25 mouse cellular contexts compared by ENCODE assay signal in the genomic region with DNA sequence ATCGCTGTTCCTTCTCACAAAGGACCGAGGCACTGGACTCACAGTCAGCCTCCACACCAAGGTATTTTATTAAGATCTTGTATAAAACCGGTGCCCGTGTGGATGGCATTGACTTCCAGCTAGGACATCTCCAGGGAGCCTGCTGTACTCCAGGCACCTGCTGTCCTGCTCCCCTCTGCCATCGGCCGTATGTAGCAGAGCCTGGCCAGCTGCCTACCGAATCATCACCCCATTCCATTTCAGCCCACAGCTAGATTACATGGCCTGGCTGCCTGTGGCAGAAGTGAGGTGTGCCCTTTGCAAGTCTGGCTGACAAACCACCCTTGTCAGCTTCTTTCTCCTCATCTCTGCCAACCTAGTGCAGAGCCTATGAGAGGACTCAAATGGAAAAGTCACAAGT. TPM values are rescaled to one million over a fixed set of nuclear protein-coding genes. Genes with fewer than 3 reads are reported as not detected.
A peak's percentile ranks its signal among the peaks of the same experiment; 100 is the strongest.
DNase-seq lines count a peak whose midpoint lies in the region; ATAC-seq and TF ChIP-seq lines count a peak whose summit lies in the region.
"Had no signal": no experiment of that assay in that cellular context is flagged by ENCODE, and none has a peak within 500 bp of the region (broad histone marks: within the 10 kb centered on the region; RNA-seq: fewer than 3 reads in every experiment).

No protein-coding gene starts in this region.

- no peaks in the 10 kb centered on the region for H3K27me3 ChIP-seq in heart, embryonic 11.5 days (ENCODE audit: control insufficient read depth, insufficient read depth, low read length)
- no peaks in the 10 kb centered on the region for H3K27me3 ChIP-seq in limb, embryonic 12.5 days
- H3K27me3 ChIP-seq: heart, embryonic 15.5 days; hindbrain, embryonic 15.5 days; liver, embryonic 12.5 days; midbrain, embryonic 12.5 days had no signal

- intact Hi-C loops in gastrocnemius, adult 2 months (cut with DNase I) = no loop called here

- no peak overlapping the region for H3K4me3 ChIP-seq in heart, embryonic 11.5 days (ENCODE audit: low read depth, low read length)
- no peak overlapping the region for H3K4me3 ChIP-seq in gastrocnemius, adult 2 months
- H3K4me3 ChIP-seq in limb, embryonic 12.5 days (replicated peaks) = no peak overlapping the region
- H3K4me3 ChIP-seq: heart, embryonic 15.5 days; hindbrain, embryonic 15.5 days; liver, embryonic 12.5 days; midbrain, embryonic 12.5 days had no signal

- no peaks in the 10 kb centered on the region for H3K9me3 ChIP-seq in heart, embryonic 11.5 days (replicated peaks; ENCODE audit: control insufficient read depth, low read length)
- H3K9me3 ChIP-seq in limb, embryonic 12.5 days = no peaks in the 10 kb centered on the region
- H3K9me3 ChIP-seq: heart, embryonic 15.5 days; hindbrain, embryonic 15.5 days; liver, embryonic 12.5 days; midbrain, embryonic 12.5 days had no signal

- peak; percentile 57 for DNase-seq in heart, postnatal 4 days
- DNase-seq in gastrocnemius, adult 2 months = peak; percentile 92
- peak; percentile 63 for DNase-seq in gastrocnemius, postnatal 10 days
- no peak for DNase-seq in spleen, postnatal 10 days (ENCODE audit: low spot score in 2 of 2)
- DNase-seq in retina, embryonic 14.5 days (ENCODE audit: low spot score) = no peak
- DNase-seq: adrenal gland, adult 2 months; adrenal gland, postnatal 36 days; B cell, adult 2 months; cerebellum, adult 2 months; cerebellum, postnatal 25 days; kidney, adult 8-10 months; kidney, postnatal 4 days; layer of hippocampus, postnatal 36 days; liver, postnatal 0 days; lung, postnatal 36 days; right cerebral cortex, postnatal 4 days had no signal

- H3K27ac ChIP-seq in heart, embryonic 11.5 days (ENCODE audit: low read depth, low read length) = no peak overlapping the region
- peak overlapping the region; percentile 83 for H3K27ac ChIP-seq in gastrocnemius, adult 2 months
- 0 out of 2 replicates have a peak overlapping the region, but pooled peaks have one; percentile 4 for H3K27ac ChIP-seq in limb, embryonic 12.5 days
- H3K27ac ChIP-seq: heart, embryonic 15.5 days; hindbrain, embryonic 15.5 days; kidney, postnatal 0 days; liver, embryonic 12.5 days; midbrain, embryonic 12.5 days had no signal

- H3K36me3 ChIP-seq in heart, embryonic 11.5 days (ENCODE audit: control insufficient read depth, insufficient read depth, low read length) = no peaks in the 10 kb centered on the region
- H3K36me3 ChIP-seq in limb, embryonic 12.5 days = no peaks in the 10 kb centered on the region
- H3K36me3 ChIP-seq: heart, embryonic 15.5 days; liver, embryonic 12.5 days had no signal

- no peak for TF ChIP-seq CTCF in gastrocnemius, adult 2 months (IDR thresholded peaks at IDR 0.05)

- peaks cover 24% of the 10 kb centered on the region for H3K4me1 ChIP-seq in heart, embryonic 11.5 days (ENCODE audit: control insufficient read depth, insufficient read depth, low read length)
- peaks cover 63% of the 10 kb centered on the region for H3K4me1 ChIP-seq in limb, embryonic 12.5 days (replicated peaks)

- 84% methylated on average over 7 of the region's 7 CpGs for WGBS in heart, embryonic 11.5 days (ENCODE audit: insufficient replicate concordance)
- 92% methylated on average over 7 of the region's 7 CpGs for WGBS in limb, embryonic 12.5 days

- no peak for ATAC-seq in heart, embryonic 11.5 days (replicated peaks; ENCODE audit: insufficient number of reproducible peaks, low FRiP score, low TSS enrichment)
- ATAC-seq in limb, embryonic 12.5 days (ENCODE audit: insufficient number of reproducible peaks, insufficient read depth, low FRiP score, low TSS enrichment, low read depth) = no peak
- ATAC-seq in megakaryocyte-erythroid progenitor cell, adult 5-6 weeks (replicated peaks; ENCODE audit: low FRiP score, low TSS enrichment, poor library complexity, severe bottlenecking) = no peak
- ATAC-seq: forebrain, embryonic 14.5 days; liver, embryonic 12.5 days; liver, postnatal 0 days had no signal

- no peak overlapping the region for H3K9ac ChIP-seq in heart, embryonic 11.5 days (ENCODE audit: low read depth, low read length)
- no peak overlapping the region for H3K9ac ChIP-seq in limb, embryonic 12.5 days (replicated peaks)
- H3K9ac ChIP-seq: heart, embryonic 15.5 days; hindbrain, embryonic 15.5 days; liver, embryonic 12.5 days; liver, postnatal 0 days; midbrain, embryonic 12.5 days had no signal

- H3K4me2 ChIP-seq in heart, embryonic 11.5 days = no peak overlapping the region
- no peak overlapping the region for H3K4me2 ChIP-seq in limb, embryonic 12.5 days
- H3K4me2 ChIP-seq: heart, embryonic 15.5 days; hindbrain, embryonic 15.5 days; liver, embryonic 12.5 days; midbrain, embryonic 12.5 days had no signal

RNA-seq across cellular contexts. Expression of gene Angptl2, which starts 42.2 kb away (rescaled TPM):
- total RNA-seq in heart, postnatal 4 days (2021) = 100 to 1,000 TPM; 108 to 126 TPM
- 34.3 and 47.8 TPM in 2 replicates for polyA plus RNA-seq in heart, embryonic 11.5 days (2014; fragmentation: Nextera tagmentation; extraction: Ambion mirVana)
- total RNA-seq in gastrocnemius, adult 2 months (2021) = 10 to 100 TPM; 20.6 to 47.1 TPM
- 100 to 1,000 TPM; 258 to 272 TPM for total RNA-seq in gastrocnemius, postnatal 10 days (2021)
- polyA plus RNA-seq in limb, embryonic 12.5 days (2016; fragmentation: Nextera tagmentation; extraction: Ambion mirVana) = 54.7 and 65.0 TPM in 2 replicates
- not detected in 2 replicates for total RNA-seq in megakaryocyte-erythroid progenitor cell, adult 5-6 weeks (2014; fragmentation: Nextera tagmentation)
- 0.72 and 0.89 TPM in 2 replicates for total RNA-seq in megakaryocyte-erythroid progenitor cell, adult 5-6 weeks (2017)

RNA-seq across cellular contexts. Expression of gene Garnl3, which starts 42.2 kb away (rescaled TPM):
- total RNA-seq in heart, postnatal 4 days (2021) = 10 to 100 TPM in 1 of 2 experiments, 1 to 10 TPM in 1; 9.7 to 11.6 TPM
- 14.6 and 15.4 TPM in 2 replicates for polyA plus RNA-seq in heart, embryonic 11.5 days (2014; fragmentation: Nextera tagmentation; extraction: Ambion mirVana)
- total RNA-seq in gastrocnemius, adult 2 months (2021) = under 1 TPM; 0.31 to 0.89 TPM
- total RNA-seq in gastrocnemius, postnatal 10 days (2021) = 1 to 10 TPM; 3.1 to 4.7 TPM
- polyA plus RNA-seq in limb, embryonic 12.5 days (2016; fragmentation: Nextera tagmentation; extraction: Ambion mirVana) = 15.7 and 16.4 TPM in 2 replicates
- total RNA-seq in megakaryocyte-erythroid progenitor cell, adult 5-6 weeks (2014; fragmentation: Nextera tagmentation) = 2.5 and 3.3 TPM in 2 replicates
- total RNA-seq in megakaryocyte-erythroid progenitor cell, adult 5-6 weeks (2017) = 0.61 TPM in 1 of 2 replicates, not detected in the other

Comparison
In these comparisons a context has a peak if more than half of its experiments do, and no peak if none do; other contexts are left out.
1. DNase-seq: peak in heart, postnatal 4 days (single experiment), gastrocnemius, adult 2 months (single experiment) and gastrocnemius, postnatal 10 days (single experiment); none in spleen, postnatal 10 days (0 of 2) and retina, embryonic 14.5 days (single experiment).
2. RNA of gene Angptl2, which starts 42.2 kb away (total RNA-seq): 258 to 272 TPM in gastrocnemius, postnatal 10 days, 108 to 126 TPM in heart, postnatal 4 days and 20.6 to 47.1 TPM in gastrocnemius, adult 2 months; 0.72 to 0.89 TPM in megakaryocyte-erythroid progenitor cell, adult 5-6 weeks; every median in the first group is over 10 times any median in the second.